Mouse (Mus musculus): ENCODE measurements around the gene Hoxb6. TPM values are rescaled to one million over a fixed set of nuclear protein-coding genes. Genes with fewer than 3 reads are reported as not detected.
A peak's percentile ranks its signal among the peaks of the same experiment; 100 is the strongest.

The Hoxb6 gene
- total RNA-seq, 2 experiments from 2014 or later: not detected

GRCm38 (mm10) chr11:96311520-96312417 is 19.5 kb downstream of the Hoxb6 start:
- peak; percentile 52; the same call in 1 of the 2 replicates for ATAC-seq (replicated peaks; ENCODE audit: low FRiP score, poor library complexity, severe bottlenecking)

- no peak for ATAC-seq (replicated peaks; ENCODE audit: low FRiP score, poor library complexity, severe bottlenecking)
Observed at GRCm38 (mm10) chr11:96313134-96313533, 20.9 kb downstream of the Hoxb6 start.

- no peak for ATAC-seq (replicated peaks; ENCODE audit: low FRiP score, poor library complexity, severe bottlenecking)
Observed at GRCm38 (mm10) chr11:96313806-96314428, 21.6 kb downstream of the Hoxb6 start.

- ATAC-seq (replicated peaks; ENCODE audit: low FRiP score, poor library complexity, severe bottlenecking): no peak
Observed at GRCm38 (mm10) chr11:96314671-96315343, 22.5 kb downstream of the Hoxb6 start.

GRCm38 (mm10) chr11:96315344-96315681 is 23.0 kb downstream of the Hoxb6 start:
- no peak for ATAC-seq (replicated peaks; ENCODE audit: low FRiP score, poor library complexity, severe bottlenecking)

GRCm38 (mm10) chr11:96316696-96317607 is 24.7 kb downstream of the Hoxb6 start:
- ATAC-seq (replicated peaks; ENCODE audit: low FRiP score, poor library complexity, severe bottlenecking): no peak

GRCm38 (mm10) chr11:96317608-96318367 is 25.5 kb downstream of the Hoxb6 start, which contains the start of gene Hoxb4:
Gene Hoxb4, plus strand, starts transcription at chr11:96318267.
- no peak for ATAC-seq (replicated peaks; ENCODE audit: low FRiP score, poor library complexity, severe bottlenecking)

- no peak for ATAC-seq (replicated peaks; ENCODE audit: low FRiP score, poor library complexity, severe bottlenecking)
Observed at GRCm38 (mm10) chr11:96318368-96319070, 26.2 kb downstream of the Hoxb6 start.

- no peak for ATAC-seq (replicated peaks; ENCODE audit: low FRiP score, poor library complexity, severe bottlenecking)
Observed at GRCm38 (mm10) chr11:96319071-96319902, 27.0 kb downstream of the Hoxb6 start.

GRCm38 (mm10) chr11:96319910-96320309 is 27.6 kb downstream of the Hoxb6 start:
- ATAC-seq (replicated peaks; ENCODE audit: low FRiP score, poor library complexity, severe bottlenecking): no peak

- ATAC-seq (replicated peaks; ENCODE audit: low FRiP score, poor library complexity, severe bottlenecking): no peak
Observed at GRCm38 (mm10) chr11:96320688-96321087, 28.4 kb downstream of the Hoxb6 start.

- no peak for ATAC-seq (replicated peaks; ENCODE audit: low FRiP score, poor library complexity, severe bottlenecking)
Observed at GRCm38 (mm10) chr11:96321846-96322245, 29.6 kb downstream of the Hoxb6 start.

- ATAC-seq (replicated peaks; ENCODE audit: low FRiP score, poor library complexity, severe bottlenecking): no peak
Observed at GRCm38 (mm10) chr11:96322738-96323137, 30.5 kb downstream of the Hoxb6 start.

- ATAC-seq (replicated peaks; ENCODE audit: low FRiP score, poor library complexity, severe bottlenecking): no peak
Observed at GRCm38 (mm10) chr11:96323154-96323553, 30.9 kb downstream of the Hoxb6 start, which contains the start of gene Hoxb3. Gene Hoxb3, plus strand, starts transcription at chr11:96323326.

- ATAC-seq (replicated peaks; ENCODE audit: low FRiP score, poor library complexity, severe bottlenecking): no peak
Observed at GRCm38 (mm10) chr11:96324125-96324524, 31.8 kb downstream of the Hoxb6 start.

GRCm38 (mm10) chr11:96324965-96325364 is 32.7 kb downstream of the Hoxb6 start:
- no peak for ATAC-seq (replicated peaks; ENCODE audit: low FRiP score, poor library complexity, severe bottlenecking)

GRCm38 (mm10) chr11:96325747-96326212 is 33.5 kb downstream of the Hoxb6 start:
- ATAC-seq (replicated peaks; ENCODE audit: low FRiP score, poor library complexity, severe bottlenecking): no peak

Measured in erythroblast, adult 5-6 weeks (primary cell).